Mouse (Mus musculus) stomach, embryonic 16.5 days (tissue): ENCODE data around the gene Ccdc136. TPM values are rescaled to one million over a fixed set of nuclear protein-coding genes. Genes with fewer than 3 reads are reported as not detected.

Experiments used
- ATAC-seq: fragments of 200-750 bp; cut with Nextera tagmentation; 2 replicates; pipeline ENCODE4 v1.8.0; 2017; ENCODE audit warnings: moderate number of reproducible peaks, moderate TSS enrichment; ENCODE audit not compliant: insufficient read depth, low FRiP score
- H3K27ac ChIP-seq: fragments of 300-500 bp; sonication (generic); 2 replicates; pipeline ENCODE4 v1.5.1; 2014; ENCODE audit warnings: low read length
- H3K27me3 ChIP-seq: fragments of 300-500 bp; sonication (generic); 2 replicates; pipeline ENCODE4 v1.6.1; 2014; ENCODE audit warnings: low read length, control low read depth, mixed read lengths; ENCODE audit not compliant: control insufficient read depth, insufficient read depth
- H3K36me3 ChIP-seq: fragments of 300-500 bp; sonication (generic); 2 replicates; pipeline ENCODE4 v1.6.1; 2014; ENCODE audit warnings: low read length; ENCODE audit not compliant: control insufficient read depth, insufficient read depth
- H3K4me1 ChIP-seq: fragments of 300-500 bp; sonication (generic); 2 replicates; pipeline ENCODE4 v1.6.1; 2014; ENCODE audit warnings: low read length, control low read depth, mixed read lengths; ENCODE audit not compliant: control insufficient read depth, insufficient read depth
- H3K4me2 ChIP-seq: fragments of 300-500 bp; sonication (generic); 2 replicates; pipeline ENCODE4 v1.6.1; 2014; ENCODE audit warnings: low read depth, low read length, mixed read lengths
- H3K4me3 ChIP-seq: fragments of 300-500 bp; sonication (generic); replicated peaks from 2 replicates; pipeline ENCODE4 v1.5.1; 2014; ENCODE audit warnings: mild to moderate bottlenecking, low read length
- H3K9ac ChIP-seq: fragments of 300-500 bp; sonication (generic); 2 replicates; pipeline ENCODE4 v1.6.1; 2014; ENCODE audit warnings: low read length
- H3K9me3 ChIP-seq: fragments of 300-500 bp; sonication (generic); replicated peaks from 2 replicates; pipeline ENCODE4 v1.6.1; 2016; ENCODE audit warnings: low read length, control low read depth; ENCODE audit not compliant: control insufficient read depth
- WGBS: fragments of 180-500 bp; shearing (Covaris S2); extraction: QIAGEN DNeasy Blood & Tissue Kit; methylation state at CpG from one replicate; pipeline ENCODE4 v1.1.7; 2014; 5-methylcytosine and 5-hydroxymethylcytosine counted together
- polyA plus RNA-seq: library from polyadenylated mRNA; unstranded; fragments of >200 nt; fragmentation: Nextera tagmentation; extraction: Ambion mirVana; gene quantifications from 2 replicates; pipeline ENCODE4 v1.2.1, GENCODE M21; 2015

The Ccdc136 gene
- polyA plus RNA-seq, 1 experiment from 2014 or later, result 14.4 TPM

DNA sequence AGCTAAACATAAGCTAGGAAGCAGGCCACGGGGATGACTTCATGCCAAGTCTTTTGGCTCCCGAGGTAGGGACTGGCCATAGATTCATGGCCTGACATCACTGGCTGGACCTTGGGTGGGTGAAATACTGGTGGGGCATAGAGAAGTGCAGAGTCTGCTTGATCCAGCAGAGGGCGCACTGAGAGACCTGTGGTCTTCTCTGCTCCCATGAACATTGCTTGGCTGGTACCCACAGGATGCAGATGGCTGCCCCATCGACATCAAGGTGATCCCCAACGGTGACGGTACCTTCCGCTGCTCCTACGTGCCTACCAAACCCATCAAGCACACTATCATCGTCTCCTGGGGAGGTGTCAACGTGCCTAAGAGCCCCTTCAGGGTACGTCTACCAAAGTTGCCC lies 48.7 kb downstream of the Ccdc136 start:
- H3K27ac ChIP-seq, result no peak overlapping the region
- no peak for ATAC-seq
- no peaks in the 10 kb centered on the region for H3K27me3 ChIP-seq
- no peaks in the 10 kb centered on the region for H3K9me3 ChIP-seq
- no peak overlapping the region for H3K9ac ChIP-seq
- H3K4me1 ChIP-seq, result no peaks in the 10 kb centered on the region
- H3K4me3 ChIP-seq, result no peak overlapping the region
- H3K4me2 ChIP-seq, result no peak overlapping the region
- H3K36me3 ChIP-seq, result peaks cover 9% of the 10 kb centered on the region; the same call in 1 of the 2 replicates
- 67% methylated on average over 11 of the region's 11 CpGs for WGBS

DNA sequence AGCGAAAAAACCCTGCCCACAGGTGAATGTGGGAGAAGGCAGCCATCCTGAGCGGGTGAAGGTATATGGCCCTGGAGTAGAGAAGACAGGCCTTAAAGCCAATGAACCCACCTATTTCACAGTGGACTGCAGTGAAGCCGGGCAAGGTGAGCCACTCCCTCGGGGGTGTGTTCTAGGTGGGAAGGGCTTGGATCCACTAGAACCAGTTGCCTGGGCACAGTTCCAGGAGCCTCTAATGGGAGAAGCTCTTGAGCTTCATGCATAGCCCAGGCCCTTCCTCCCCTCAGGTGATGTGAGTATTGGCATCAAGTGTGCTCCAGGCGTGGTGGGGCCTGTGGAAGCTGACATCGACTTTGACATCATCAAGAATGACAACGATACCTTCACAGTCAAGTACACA lies 49.2 kb downstream of the Ccdc136 start:
- no peak overlapping the region for H3K4me3 ChIP-seq
- H3K9ac ChIP-seq, result no peak overlapping the region
- no peaks in the 10 kb centered on the region for H3K9me3 ChIP-seq
- no peaks in the 10 kb centered on the region for H3K27me3 ChIP-seq
- H3K4me1 ChIP-seq, result no peaks in the 10 kb centered on the region
- H3K27ac ChIP-seq, result no peak overlapping the region
- H3K36me3 ChIP-seq, result peaks cover 9% of the 10 kb centered on the region; the same call in 1 of the 2 replicates
- 93% methylated on average over 7 of the region's 7 CpGs for WGBS
- no peak overlapping the region for H3K4me2 ChIP-seq
- ATAC-seq, result no peak

DNA sequence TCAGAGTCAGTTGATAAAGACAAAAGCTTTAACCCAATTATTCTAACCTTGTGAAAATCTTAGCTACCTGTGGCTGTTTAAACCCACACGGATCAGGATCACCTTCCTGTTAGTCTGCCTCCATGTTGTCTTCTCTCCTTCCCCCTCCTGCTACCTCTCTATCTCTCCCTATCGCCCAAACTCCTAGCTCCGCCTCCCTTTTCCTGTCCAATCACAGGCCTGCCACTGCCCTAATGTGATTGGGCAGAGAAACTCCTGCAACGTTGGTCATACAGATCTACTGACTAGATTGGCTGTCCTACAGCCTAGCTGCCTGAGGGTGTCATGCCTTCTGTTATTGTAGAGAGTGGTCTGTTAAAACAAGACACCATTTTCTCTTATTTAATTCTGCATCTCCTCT lies 53.7 kb downstream of the Ccdc136 start:
- Histone ChIP-seq H3K27ac (no peak overlapping the region), H3K4me1 (no peaks in the 10 kb centered on the region), H3K9ac (no peak overlapping the region), H3K9me3 (no peaks in the 10 kb centered on the region), H3K4me3 (no peak overlapping the region), H3K36me3 (0 out of 2 replicates have a peak, but pooled peaks cover 14% of the 10 kb centered on the region), H3K4me2 (no peak overlapping the region), H3K27me3 (no peaks in the 10 kb centered on the region)
- ATAC-seq, result no peak
- WGBS, result 34% methylated on average over 4 of the region's 4 CpGs

DNA sequence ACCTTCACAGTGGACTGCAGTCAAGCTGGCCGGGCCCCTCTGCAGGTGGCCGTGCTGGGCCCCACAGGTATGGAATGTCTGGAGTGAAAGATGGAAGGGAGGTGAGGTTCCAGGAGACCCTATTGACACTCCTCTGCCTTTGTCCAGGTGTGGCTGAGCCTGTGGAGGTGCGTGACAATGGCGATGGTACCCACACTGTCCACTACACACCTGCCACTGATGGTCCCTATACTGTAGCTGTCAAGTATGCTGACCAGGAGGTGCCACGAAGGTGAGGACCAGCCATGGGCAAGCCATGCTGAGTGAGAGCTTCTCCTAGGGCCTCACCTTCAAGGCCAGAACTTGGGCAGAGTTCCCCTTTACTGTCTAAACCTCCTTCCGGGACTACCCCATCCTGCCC lies 54.6 kb downstream of the Ccdc136 start:
- no peak overlapping the region for H3K4me2 ChIP-seq
- H3K9me3 ChIP-seq, result no peaks in the 10 kb centered on the region
- WGBS, result 93% methylated on average over 6 of the region's 6 CpGs
- no peak overlapping the region for H3K27ac ChIP-seq
- no peak overlapping the region for H3K4me3 ChIP-seq
- 0 out of 2 replicates have a peak, but pooled peaks cover 9% of the 10 kb centered on the region for H3K36me3 ChIP-seq
- no peaks in the 10 kb centered on the region for H3K4me1 ChIP-seq
- ATAC-seq, result no peak
- H3K9ac ChIP-seq, result no peak overlapping the region
- H3K27me3 ChIP-seq, result no peaks in the 10 kb centered on the region

DNA sequence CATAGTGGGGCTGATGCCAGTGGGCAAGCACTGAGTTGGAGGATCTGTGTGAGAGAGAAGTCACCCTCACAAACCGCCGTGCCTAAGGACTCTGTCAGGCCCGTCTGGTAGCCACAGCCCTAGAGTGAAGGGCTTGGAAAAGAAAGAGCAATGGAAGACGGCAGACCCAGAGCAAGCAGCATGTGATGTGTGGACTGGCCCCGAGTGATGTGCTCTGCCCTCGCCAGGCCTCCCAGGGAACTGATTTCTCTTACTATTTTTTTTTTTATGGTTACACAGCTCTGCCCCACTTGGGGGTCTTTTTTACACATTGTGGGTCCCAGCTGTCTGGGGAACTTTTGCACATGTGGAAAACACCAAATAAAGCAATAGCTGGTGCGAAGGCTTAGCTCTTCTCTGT lies 65.4 kb downstream of the Ccdc136 start:
- H3K4me2 ChIP-seq, result no peak overlapping the region
- no peak overlapping the region for H3K9ac ChIP-seq
- H3K4me1 ChIP-seq, result no peaks in the 10 kb centered on the region
- peaks cover 3% of the 10 kb centered on the region; the same call in 1 of the 2 replicates for H3K36me3 ChIP-seq
- 55% methylated on average over 7 of the region's 7 CpGs for WGBS
- H3K27me3 ChIP-seq, result no peaks in the 10 kb centered on the region
- H3K9me3 ChIP-seq, result no peaks in the 10 kb centered on the region
- no peak overlapping the region for H3K4me3 ChIP-seq
- H3K27ac ChIP-seq, result no peak overlapping the region
- ATAC-seq, result no peak

DNA sequence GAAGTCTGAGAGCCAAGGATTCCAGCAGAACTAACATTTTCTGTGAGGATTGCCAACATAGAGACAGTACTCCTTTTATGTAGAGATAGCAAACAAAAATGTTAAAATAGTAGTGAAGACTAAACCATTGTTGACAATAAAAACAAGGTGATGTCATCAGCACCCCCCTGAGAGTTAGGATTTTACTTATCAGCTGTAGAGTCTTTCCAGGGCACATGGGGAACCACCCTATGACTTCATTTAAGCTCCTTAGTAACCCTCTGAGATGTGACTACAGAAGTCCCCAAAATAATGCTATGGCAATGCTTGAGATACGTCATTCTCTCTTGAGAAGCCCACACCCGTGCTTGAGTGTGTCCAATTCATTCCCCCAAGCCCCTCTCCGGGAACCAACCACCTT lies 67.3 kb downstream of the Ccdc136 start:
- no peak overlapping the region for H3K4me3 ChIP-seq
- no peak overlapping the region for H3K9ac ChIP-seq
- H3K4me2 ChIP-seq, result no peak overlapping the region
- no peak overlapping the region for H3K27ac ChIP-seq
- no peak for ATAC-seq
- no peaks in the 10 kb centered on the region for H3K9me3 ChIP-seq
- WGBS, result 67% methylated on average over 3 of the region's 3 CpGs
- peaks cover 1% of the 10 kb centered on the region; the same call in 1 of the 2 replicates for H3K4me1 ChIP-seq
- H3K27me3 ChIP-seq, result no peaks in the 10 kb centered on the region
- H3K36me3 ChIP-seq, result peaks cover 3% of the 10 kb centered on the region; the same call in 1 of the 2 replicates

DNA sequence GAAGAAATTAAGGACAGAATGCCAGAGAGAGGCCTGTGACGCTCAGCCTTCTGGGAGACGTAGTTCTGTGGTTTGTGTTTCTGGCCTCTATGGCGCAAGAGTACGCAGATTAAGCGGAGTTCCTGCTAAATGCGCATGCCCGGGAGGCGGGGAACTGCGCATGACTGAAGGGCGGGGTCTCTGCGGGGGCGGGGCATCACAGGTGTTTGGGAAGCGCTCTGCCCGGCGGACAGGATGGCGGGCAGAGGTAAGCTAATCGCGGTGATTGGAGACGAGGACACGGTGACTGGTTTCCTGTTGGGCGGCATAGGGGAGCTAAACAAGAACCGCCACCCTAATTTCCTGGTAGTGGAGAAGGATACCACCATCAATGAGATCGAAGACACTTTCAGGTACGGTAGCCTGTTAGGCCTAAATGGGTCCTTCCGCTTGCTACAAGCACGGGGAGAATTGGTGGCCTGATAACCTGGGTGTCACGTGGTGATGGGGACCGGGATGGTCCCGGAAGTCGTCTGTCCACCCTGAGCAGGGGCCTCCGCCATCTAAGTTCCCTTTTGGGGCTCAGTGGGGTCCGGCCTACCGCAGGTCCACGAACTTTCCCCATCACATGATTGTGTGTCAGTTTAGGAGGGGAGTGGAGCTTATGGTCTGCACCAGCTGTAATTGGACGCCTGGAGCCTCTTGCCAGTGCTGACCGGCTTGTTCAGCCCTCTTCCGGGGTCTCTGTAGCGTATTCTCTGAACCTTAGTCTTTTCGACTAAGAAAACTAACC lies 71.7 kb downstream of the Ccdc136 start, which contains the start of gene Atp6v1f:
Atp6v1f (plus strand) TSS at position 136 of the 772 bp plus-strand sequence.
- H3K4me2 ChIP-seq, result peak within 1 kb of the TSS; percentile 73
- H3K36me3 ChIP-seq, result peaks cover 11% of the 10 kb centered on the region; the same call in 1 of the 2 replicates
- H3K4me1 ChIP-seq, result peaks cover 8% of the 10 kb centered on the region; the same call in 1 of the 2 replicates
- under 1% methylated on average over 39 of the region's 39 CpGs for WGBS
- no peaks in the 10 kb centered on the region for H3K9me3 ChIP-seq
- H3K27me3 ChIP-seq, result no peaks in the 10 kb centered on the region
- H3K4me3 ChIP-seq, result peak within 1 kb of the TSS; percentile 81
- H3K9ac ChIP-seq, result peak within 1 kb of the TSS; percentile 84
- peak; percentile 95 for ATAC-seq
- peak within 1 kb of the TSS; percentile 66 for H3K27ac ChIP-seq

DNA sequence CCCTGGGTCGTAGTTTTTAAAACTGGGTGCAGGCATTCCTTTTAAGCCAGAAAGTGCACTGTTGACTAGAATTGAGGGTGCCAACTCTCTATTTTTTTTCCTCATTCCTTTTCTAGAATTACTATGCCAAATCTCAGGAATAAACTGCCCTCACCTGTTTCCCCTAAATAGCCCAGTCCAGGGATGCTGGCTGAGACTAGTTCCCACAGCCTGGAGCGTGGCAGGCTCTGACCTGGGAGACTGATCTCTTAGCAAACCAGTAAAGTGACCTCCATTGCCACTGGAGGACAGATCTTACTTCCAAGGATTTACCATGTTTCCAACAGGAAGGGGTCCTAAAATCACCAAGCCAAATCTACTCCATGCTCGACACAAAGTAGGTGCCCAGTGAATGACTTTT lies 72.7 kb downstream of the Ccdc136 start:
- no peak overlapping the region for H3K27ac ChIP-seq
- WGBS, result 79% methylated on average over 3 of the region's 3 CpGs

DNA sequence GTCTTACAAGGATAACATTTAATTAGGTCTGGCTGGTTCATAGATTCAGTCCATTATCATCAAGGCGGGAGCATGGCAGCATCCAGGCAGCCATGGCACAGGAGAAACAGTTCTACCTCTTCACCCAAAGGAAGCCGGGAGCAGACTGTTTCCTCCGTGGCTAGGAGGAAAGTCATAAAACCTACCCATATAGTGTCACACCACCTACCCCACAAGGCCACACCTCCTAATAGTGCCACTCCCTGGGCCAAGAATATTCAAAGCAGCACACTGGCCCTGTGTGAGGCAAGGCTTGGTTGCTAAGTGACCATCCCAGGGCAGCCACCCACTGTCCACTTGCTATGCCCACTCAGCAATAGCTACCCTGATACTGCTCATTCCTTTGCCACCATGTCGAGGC lies 75.0 kb downstream of the Ccdc136 start, which contains the start of gene Atp6v1fnb:
Atp6v1fnb (plus strand) TSS at position 301 of the 400 bp plus-strand sequence.
- Histone ChIP-seq H3K27ac (no peak within 1 kb of the TSS), H3K36me3 (peaks cover 11% of the 10 kb centered on the region; the same call in 1 of the 2 replicates), H3K9me3 (no peaks in the 10 kb centered on the region), H3K4me3 (no peak within 1 kb of the TSS), H3K27me3 (no peaks in the 10 kb centered on the region), H3K9ac (no peak within 1 kb of the TSS), H3K4me1 (peaks cover 12% of the 10 kb centered on the region; the same call in 1 of the 2 replicates), H3K4me2 (no peak within 1 kb of the TSS)
- 95% methylated on average over 4 of the region's 4 CpGs for WGBS
- ATAC-seq, result no peak

More for the DNA sequence above, 72.7 kb downstream of the Ccdc136 start:
- Histone ChIP-seq H3K4me1 (peaks cover 8% of the 10 kb centered on the region; the same call in 1 of the 2 replicates), H3K4me3 (peak overlapping the region; percentile 81; the same call in 1 of the 2 replicates), H3K27me3 (no peaks in the 10 kb centered on the region), H3K9ac (peak overlapping the region; percentile 84; the same call in 1 of the 2 replicates), H3K9me3 (no peaks in the 10 kb centered on the region), H3K36me3 (peaks cover 11% of the 10 kb centered on the region; the same call in 1 of the 2 replicates), H3K4me2 (peak overlapping the region; percentile 73)
- no peak for ATAC-seq
